Mouse (Mus musculus): Measurements from ENCODE around the gene Ttc7b.

DNA sequence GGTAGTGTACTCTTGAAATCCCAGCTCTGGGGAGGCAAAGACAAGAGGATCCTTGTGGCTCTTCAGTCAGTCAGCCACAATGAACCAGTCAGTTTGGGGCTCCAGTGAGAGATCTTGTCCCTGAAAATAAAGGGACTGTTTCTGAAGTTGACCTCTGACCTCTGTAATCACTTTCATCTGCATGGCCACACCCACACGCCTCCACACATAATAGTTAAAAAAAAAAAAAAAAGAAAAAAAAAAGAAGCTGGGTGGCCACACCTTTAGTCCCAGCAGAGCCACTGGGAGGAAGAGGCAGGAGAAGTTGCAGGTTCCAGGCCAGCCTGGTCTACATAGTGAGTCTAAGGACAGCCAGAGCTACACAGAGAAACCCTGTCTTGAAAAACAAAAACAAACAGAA, 237.3 kb downstream of the Ttc7b start:
- TF ChIP-seq ETS1 (IDR thresholded peaks at IDR 0.05; ENCODE audit: low read depth, low read length) (no peak), SMC3 (IDR thresholded peaks at IDR 0.05; ENCODE audit: low read depth, low read length) (no peak), CTCF (IDR thresholded peaks at IDR 0.05 in 2 of 3, conservative IDR thresholded peaks at IDR 0.05 in 1 of 3; ENCODE audit: control insufficient read depth in 1 of 3, insufficient read depth in 1 of 3, low read depth in 2 of 3, low read length in 3 of 3, poor library complexity in 1 of 3, severe bottlenecking in 1 of 3) (no peak), USF1 (IDR thresholded peaks at IDR 0.05; ENCODE audit: low read depth, low read length) (no peak)
